Mouse (Mus musculus): ENCODE data around the gene Rabgap1l.

The Rabgap1l gene

DNA sequence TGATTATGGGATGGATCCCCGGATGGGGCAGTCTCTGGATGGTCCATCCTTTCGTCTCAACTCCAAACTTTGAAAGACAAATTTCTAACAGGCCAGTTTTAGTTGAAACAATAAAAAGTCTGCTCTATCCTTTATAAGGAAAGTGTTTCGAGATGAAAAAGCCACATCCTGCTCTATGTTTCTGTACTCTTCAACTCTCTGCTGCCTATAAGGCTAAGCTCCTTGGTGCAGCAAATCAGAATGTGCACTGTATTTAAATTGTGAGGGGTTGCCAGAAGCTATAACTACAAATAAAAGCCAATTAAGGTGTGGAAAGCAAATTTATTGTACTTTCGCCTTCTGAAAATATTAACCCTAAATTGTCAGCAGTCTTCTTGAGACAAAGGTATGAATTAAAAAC is 198.9 kb downstream of the Rabgap1l start:
- no peak for DNase-seq

DNA sequence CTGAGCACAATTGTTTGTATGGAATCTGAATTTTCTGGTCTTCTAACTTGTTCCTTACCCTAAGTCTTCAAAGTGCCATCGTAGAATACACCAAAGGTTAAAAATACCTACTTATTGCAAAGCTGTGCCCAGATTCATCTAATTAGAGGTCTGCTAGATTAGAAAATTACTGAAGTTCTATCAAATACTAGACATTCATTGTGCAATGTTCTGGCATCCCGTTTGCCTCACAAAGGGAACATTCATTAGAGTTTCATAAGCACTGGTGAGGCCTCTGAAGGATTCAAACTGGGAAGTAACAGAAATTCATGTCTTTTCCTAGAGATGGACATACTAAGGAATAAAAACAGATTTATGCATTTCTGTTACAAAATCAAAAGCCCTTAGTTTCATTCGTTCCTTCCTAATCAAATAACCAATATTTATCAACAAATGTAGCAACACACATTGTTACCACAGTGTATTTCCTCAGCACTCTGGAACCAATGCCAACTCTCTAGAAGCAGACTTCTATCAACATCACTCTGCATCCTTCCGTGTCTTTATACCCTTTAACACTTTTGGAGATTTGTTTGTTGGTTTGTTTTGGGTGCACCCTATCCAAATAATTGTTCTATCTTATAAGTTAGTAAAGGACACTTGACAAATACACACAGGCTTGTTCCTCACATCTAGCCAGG is 204.0 kb downstream of the Rabgap1l start:
- DNase-seq, result no peak

DNA sequence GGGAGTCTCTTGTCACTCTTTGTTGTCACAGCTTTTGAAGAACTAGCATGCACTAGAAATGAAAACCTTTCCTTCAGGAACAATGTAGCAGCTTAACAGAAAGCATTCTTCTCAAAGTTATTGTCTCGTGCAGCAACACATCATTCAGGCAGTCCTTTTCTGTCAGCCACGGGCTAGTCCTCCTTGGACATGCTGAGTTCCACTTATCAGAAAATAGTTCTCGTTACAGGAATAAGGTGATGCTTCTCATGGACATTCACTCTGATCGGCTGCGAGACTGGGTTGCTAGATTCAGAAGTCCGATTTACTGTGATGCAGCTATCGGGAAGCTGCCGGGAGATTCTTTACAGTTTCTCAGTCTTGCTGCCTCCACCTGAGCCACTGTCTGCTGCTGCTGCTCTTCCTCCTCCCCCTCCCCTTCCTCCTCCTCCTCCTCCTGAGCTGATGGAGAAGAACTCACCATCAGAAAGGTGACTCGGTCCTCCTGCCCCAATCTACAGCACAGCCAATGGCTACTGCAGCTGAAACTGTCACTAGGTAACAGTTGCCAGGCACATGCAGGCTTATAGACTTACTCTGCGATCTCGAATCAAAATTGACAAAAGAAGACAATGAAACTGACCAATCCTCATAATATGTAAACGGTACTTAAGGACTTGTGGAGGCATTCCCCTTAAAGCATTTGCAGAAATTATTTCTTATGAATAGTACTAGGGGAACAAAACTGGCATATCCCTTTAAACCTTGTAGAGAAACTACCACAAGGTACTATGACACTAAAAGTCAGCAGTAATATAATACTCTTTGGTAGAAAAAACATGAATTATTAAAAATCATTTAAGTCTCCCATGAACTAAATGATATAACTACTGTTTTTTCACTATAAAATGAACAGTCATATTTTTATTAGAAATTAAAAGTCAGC is 213.4 kb downstream of the Rabgap1l start:
- DNase-seq, result peak; percentile 24 to 47

DNA sequence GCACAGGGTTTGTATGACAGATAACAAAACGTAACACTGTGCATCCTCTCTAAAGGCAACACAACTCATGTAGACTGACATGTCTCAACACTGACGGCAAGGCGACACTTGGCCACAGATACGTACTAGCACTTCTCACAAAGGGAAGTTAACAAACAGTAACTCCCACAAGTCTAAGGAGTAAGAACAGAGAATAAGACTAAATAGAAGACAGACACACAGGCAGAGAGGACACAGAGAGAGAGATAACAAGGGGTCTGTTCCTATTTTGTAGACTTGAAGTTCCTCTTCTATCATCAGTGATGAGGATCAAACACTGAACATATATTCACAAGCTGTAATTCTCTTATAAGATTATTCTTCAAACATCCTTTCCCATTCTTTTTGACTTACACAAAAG is 216.9 kb downstream of the Rabgap1l start:
- DNase-seq, result no peak

DNA sequence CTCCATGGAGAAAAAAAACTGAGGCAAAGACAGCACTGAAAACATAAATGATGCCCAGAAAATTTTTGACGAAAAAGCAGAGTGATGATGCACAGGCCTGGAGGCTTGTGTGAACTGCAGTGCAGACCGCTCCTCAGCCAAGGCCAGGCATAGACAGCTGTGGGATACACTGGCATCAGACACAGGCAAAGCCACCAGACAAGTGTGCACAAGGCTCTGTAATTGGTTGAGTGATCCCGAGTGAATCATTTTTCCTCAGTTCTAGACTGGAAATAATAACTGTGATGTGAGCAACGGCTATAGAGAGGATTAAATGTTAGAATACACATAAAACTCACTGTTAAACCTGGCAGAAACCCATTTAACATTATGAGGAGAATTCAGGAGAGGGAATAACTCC is 219.0 kb downstream of the Rabgap1l start:
- DNase-seq, result no peak

DNA sequence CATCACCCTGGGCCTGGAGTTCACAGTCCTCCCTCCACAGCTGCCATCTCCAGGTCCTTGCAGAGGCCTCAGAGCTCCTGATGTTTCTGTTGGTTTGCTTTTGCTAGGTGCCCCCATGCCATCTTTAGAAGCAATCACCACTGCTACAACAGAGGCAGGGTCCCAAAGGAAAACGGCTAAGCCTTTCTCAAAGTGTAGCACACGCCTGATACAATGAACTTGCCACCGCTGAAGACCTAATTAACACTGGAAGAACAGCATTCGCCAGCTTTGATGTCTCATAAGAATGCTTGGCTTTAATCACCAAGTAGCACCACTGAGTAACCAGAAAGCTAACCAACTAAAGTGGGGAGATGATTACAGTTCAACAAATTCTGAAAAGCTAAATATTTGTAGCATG is 226.6 kb downstream of the Rabgap1l start:
- DNase-seq, result no peak

DNA sequence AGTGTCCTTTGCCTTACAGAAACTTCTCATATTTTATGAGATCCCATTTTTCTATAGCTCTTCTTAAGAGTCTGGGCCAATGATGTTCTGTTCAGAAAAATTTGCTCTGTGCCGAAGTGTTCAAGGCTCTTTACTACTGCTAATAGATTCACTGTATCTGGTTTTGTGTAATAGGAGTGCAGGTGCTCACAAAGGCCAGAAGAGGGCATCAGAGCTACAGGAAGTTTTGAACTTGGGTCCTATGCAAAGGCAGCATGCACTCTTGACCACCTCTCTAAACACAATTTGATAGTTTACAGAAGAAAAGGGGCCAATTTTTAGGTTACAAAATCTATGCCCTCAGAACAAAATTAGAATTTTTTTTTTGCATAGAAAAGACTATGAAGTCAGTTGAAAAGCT is 231.6 kb downstream of the Rabgap1l start:
- DNase-seq, result no peak

DNA sequence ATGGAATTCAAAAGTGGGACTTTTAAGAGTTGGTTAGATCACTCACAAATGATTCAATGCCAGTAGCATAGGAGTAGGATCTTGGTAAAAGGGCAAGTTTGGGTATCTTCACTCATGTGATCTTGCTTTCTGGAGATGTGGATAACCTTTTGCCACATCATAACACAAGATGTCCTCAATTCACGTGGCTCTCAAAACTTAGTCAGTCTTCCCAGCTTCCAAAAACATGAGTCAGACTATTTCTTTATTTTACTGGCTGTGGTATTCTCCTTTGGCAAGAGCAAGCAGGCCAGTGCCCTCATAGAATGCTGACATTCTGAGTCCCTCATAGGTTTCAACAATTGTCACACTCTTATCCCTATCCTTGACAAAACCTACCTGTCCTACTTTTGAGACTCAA is 242.4 kb downstream of the Rabgap1l start:
- DNase-seq, result no peak

DNA sequence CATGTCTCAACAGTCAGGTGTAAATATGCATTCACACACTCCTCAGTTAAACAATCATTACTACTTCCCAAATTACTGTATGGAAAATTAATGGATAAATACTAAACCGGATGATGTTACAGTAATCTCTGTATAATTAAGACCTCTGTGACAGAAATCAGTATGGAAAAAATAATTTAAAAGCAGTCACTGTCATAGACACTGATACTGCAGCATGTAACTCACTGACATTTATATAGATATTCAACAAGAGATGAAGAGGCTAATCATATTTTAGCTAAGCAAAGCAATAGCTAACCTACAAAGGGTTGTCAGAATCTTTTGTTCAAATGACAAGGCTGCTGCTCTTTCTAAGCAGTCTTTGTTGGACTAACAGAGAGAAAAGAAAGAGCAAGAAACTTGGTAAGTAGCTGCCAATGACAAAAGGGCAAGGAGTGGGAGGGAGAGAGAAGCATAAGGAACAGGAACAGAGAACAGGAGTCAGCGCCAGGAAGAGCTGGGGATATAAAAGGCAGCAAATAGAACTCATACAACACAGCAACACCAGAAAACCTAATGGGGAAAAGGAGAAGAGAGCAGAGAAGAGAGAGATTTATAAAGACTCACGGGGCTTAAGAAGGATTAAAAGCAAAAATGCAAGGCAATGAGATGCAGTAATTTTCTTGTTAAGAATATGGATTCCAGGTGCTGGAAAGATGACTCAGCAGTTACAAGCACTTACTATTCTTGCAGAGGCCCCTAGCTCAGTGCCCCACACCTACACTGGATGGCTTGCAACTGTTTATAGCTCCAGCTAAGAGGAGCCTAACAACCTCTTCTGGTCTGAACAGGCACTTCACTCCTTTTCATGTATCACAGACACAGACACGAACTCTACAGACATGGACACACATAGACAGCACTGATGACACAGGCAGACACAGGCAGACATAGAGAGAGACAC is 244.8 kb downstream of the Rabgap1l start:
- peak in 1 of 2 experiments; percentile 23 for DNase-seq

DNA sequence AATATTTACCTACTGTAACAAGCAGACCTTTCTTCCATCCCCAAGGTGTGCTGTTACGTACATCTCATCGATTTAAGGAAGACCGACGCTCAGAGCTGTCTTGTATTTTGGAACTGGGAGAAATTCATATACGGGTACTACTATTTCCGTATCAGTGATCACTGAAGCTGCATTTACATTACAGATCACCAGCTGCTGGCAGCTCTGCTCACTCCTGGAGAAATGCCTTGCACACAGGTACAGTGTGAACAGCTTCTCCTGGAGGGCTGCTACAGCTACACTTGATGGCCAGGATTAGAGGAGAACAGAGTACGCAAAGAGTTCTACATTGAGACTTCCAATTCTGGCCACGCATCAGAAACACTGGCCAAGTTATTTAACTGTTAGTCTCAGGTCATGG is 257.4 kb downstream of the Rabgap1l start:
- DNase-seq, result peak in 1 of 2 experiments; percentile 24

DNA sequence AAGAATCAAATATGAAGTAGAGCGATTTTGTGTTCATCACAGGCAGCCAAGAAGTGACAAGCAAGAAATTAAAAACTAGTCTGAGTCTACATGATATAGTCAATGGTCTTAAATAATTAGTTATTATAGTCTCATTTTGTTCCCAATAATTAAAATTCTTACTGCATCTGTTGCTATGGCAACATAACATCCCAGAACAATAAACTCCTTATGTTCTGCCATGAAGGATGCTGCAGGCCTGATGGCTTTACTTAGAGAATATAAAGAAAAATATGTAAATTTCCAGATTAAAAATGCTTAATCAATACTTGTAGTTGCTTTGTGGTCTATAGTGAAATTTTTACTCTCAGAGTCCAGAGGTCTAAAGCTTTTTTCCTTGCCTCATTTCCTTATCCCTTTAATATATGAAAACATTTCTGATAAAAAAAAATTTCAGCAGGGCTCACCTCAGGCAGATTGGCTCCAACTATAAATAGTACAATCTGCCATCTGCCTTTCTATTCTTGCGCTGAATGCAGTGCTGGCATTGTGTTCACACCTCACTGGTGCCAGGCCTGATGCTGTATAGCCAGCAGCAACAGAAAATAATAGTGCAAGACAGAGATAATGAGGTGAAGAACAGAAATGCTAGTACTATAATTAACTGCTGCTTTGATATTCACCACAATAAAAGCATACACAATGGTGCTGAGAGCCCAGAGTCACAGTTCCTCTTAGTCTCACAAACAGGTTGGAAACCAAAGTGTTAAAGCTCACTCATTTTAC is 258.3 kb downstream of the Rabgap1l start:
- DNase-seq, result peak; percentile 81 to 90

DNA sequence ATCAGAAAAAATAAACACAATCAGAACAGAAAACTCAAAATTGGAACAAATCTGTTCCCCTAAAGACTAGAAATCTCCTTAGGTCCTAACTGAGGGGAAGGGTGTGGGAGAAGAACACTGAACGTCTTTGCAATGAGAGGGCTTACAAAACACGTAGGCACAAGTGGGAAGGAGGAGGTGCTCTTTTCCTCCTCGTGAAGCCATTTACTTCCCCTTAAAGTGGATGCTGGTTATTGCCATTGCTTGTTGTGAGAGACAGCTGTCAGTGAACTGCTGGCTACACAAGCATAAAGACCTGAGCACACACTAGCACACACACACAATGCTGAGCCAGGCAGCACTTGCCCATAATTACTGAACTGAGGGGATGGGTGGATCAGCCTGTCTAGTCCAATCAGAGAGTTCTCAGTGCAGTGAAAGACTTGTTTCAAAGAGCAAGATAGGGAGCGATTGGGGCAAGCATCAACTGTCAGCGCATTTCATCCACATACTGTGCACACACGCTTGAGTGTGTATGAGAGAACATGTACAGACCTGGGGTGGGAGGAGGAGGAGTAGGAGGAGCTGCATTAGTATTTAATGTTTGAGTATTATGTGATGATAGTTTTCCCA is 259.7 kb downstream of the Rabgap1l start:
- no peak for DNase-seq

DNA sequence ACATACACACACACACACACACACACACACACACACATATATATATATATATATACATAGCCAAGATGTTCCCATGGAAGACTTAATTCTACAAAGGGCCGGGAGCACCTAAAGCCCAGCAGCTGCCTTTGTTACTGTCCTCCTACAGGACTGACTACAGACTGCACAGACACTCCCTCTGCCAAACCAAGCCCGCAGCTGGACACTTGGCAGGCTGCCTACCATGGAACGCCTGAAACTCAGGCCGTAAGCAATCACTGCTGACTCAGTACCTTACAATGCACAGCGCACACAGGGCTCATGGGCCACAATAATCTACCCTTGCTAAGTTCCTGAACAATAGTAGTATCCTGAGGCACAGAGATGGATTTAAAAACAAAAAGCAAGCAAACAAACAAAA is 261.6 kb downstream of the Rabgap1l start:
- peak; percentile 84 to 85 for DNase-seq

DNA sequence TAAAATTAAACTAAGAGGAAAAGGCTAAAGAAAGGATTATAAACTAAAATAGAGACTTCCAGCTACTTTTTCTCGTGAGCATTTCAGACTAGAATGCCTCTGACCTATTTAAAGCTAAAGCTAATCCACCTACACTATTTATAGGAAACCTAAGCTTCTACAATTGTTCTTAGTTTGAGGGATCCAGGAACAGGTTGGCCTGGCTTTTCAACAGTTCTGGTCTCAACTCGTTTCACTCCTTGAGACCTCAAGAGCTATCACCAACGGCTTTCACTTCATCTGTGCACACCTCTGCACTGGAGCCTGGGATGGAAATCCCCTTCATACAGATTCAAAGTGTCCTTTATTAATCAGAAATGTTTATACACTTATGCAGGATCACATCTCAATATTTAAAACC is 271.1 kb downstream of the Rabgap1l start:
- DNase-seq, result no peak

DNA sequence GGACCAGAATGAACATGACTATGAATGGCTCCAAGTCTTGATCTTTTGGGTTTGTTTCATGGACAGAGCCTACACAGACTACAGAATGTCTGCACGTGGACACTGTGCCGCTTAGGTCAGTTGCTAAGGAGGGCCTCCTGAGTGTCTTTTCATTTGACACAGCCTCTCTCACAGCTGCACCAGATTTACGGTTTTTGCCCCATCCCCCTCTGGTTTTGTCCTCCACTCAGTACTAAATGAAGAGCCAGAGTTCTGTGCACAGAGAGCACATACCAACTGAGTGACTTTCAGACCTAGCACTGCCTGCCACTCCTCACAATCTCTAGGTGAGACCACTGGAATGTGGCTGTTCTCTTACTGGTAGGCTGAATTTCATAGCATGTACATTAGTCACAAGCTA is 272.3 kb downstream of the Rabgap1l start:
- no peak for DNase-seq

DNA sequence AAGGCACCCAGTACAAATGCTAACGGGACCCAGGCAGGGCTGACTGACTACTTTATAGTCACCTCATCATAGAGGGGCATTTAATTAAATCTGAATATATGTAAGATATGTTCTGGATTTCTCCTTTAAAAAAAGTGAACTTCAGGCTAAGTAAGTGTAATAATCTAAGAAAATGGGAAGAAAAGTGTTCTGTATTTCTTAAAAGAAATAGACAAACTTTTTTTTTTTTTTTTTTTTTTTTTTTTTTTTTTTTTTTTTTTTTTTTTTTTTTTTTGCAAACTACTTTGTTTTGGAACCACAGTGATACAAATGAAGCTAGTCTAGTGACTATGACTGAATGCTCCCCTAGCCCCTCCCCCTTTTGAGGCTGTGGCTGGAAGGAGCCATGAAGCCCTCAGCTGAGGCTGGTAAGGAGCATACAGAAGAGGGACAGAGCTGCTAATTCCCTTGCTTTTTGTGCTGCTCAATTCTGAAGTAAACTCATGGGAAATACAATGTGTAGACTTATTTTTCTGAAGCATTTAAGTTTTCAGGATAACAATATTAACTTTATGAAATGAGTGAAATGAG is 273.0 kb downstream of the Rabgap1l start:
- DNase-seq, result no peak

DNA sequence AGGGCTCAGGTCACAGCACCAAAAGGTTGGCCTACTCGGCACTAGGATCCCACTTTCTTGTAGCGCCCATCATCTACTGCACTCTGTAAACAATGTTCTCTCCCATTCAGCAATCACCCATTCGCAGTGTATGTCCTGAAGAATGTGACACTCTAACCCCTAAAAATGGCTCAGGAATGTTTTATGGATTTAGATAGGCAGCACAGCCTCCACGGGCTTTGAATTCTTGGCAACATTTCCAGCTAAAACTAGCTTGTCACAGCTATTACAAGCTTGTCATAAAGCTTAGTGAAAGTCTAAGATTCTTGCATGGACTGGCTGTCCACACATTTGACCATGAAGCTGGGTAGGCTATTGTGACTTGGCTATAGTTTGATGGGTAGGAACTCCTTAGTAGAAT is 274.5 kb downstream of the Rabgap1l start:
- no peak for DNase-seq

DNA sequence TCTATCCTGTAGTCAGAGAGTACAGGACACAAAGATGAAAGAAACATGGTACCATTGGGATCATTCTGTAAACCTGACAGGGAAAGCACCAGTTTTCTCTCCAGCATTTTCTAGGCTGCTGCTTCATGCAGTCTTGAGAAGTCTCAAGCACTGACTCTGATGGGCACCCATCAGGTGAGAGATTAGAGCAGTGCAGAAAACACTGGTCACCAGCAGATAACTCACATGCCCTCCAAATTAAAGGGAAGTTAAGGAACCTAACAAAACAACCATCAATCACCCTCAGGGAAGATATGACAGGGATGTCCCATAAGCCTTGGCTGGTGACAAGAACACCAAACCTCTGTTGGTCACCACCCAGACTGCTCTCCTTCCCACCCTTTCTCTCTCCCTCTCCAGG is 285.2 kb downstream of the Rabgap1l start:
- DNase-seq, result no peak

DNA sequence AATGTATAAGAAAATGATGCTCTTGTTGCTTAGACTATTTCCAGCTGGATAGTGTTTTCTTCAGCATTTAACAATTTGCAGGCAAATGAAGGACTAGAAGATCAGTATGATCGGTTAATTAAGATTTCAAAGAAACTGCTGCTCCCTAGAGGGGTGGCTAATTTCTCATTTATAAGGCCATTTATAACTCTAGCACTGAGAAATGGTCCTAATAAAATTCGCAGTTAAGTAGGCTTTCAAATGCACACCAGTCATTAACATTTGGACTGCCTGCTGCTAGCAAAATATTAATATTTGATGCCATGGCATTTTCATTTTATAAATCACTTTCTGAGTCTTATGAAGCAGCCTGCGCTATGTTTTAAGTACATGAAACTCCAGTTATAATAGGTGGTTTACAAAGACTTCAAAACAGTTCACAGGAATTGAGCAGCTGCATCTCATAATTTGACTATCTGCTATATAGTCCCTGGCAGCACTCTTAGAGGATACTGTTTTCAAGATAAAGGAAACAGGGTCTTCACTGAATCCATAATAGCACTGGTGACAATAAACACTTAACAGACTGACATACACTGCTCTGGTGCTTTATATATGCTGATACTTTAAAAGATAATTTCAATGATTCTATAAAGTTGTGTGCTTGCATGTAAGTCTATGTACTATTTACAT is 296.0 kb downstream of the Rabgap1l start:
- no peak for DNase-seq

DNA sequence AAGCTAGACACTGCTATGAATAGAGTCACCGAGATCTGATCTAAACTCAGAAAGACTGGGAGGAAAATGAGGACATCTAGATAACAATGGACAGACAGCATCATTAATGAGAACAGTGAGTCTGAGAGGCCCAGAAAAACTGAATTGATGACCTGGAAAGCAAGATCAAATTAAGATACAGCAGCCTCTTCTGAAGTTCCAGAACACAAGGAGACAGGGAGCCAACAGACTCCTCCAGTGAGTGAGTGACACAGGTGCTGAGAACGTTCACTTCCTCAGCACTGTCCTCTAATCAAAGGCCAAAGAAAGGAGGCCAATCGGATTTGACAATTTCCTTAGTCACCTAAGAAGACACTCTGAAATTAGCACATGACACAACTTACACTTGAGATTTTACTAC is 307.3 kb downstream of the Rabgap1l start:
- DNase-seq, result no peak

DNA sequence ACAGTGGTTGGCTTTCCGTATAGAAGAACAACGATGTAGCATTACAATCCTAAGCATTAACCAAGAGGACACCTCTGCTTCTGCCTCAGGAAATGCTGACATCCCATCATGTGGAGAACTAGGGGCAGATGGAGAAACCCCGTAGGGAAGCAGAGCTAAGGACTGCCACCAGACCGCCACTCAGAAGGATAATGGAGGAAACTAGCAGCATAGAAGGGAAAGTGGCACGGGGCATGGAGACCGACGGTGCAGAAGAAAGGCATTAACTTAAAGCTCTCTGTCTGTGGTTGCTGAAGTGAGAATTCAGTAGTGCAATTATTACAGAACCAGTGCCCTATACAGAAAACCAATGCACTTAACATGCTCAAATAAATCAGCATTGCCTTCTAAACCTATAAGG is 308.0 kb downstream of the Rabgap1l start:
- DNase-seq, result no peak
